Mouse (Mus musculus) ES-Bruce4 (cell line): ENCODE results near the gene Hoxa1.

Source experiments
- CTCF ChIP-seq: IDR thresholded peaks from one replicate; pipeline ENCODE4 v1.8.1; 2011; ENCODE audit warnings: low read depth, low read length
- EP300 ChIP-seq: IDR thresholded peaks from 2 replicates; pipeline ENCODE4 v1.6.1; 2011; ENCODE audit warnings: low read depth, low read length; ENCODE audit not compliant: insufficient read depth

DNA sequence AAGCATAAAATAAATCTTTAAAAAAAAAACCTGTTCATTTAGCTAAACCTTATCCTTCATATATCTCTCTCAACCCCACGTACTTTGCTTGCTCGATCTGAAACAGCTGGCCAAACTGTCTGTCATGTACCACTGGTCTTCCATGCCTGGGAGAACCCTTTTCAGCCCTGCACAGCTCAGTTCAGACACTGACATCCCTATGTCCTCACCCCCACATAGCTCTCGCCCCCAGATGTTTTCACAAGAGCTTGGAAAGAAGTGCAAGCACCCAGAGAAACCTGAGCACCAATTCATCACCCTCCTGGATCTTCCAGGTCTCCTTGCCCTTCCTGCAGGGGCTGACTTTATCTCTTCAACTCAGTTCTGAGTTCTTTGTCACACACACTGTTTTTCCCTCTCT lies 36.9 kb downstream of the Hoxa1 start:
- TF ChIP-seq EP300 (no peak), CTCF (no peak)
